Mouse (Mus musculus) heart, embryonic 11.5 days (tissue): ENCODE results near the gene Dennd5a. TPM values are rescaled to one million over a fixed set of nuclear protein-coding genes. Genes with fewer than 3 reads are reported as not detected.

Source experiments
- ATAC-seq: fragments of 200-750 bp; cut with Nextera tagmentation; replicated peaks from 2 replicates; pipeline ENCODE4 v1.8.0; 2017; ENCODE audit warnings: moderate library complexity; ENCODE audit not compliant: insufficient number of reproducible peaks, low FRiP score, low TSS enrichment
- H3K27ac ChIP-seq: fragments of 300-500 bp; sonication (generic); 2 replicates; pipeline ENCODE4 v1.5.1; 2014; ENCODE audit warnings: mild to moderate bottlenecking, low read depth, low read length
- H3K27me3 ChIP-seq: fragments of 300-500 bp; sonication (generic); 2 replicates; pipeline ENCODE4 v1.6.1; 2014; ENCODE audit warnings: mild to moderate bottlenecking, low read length, mixed read lengths; ENCODE audit not compliant: control insufficient read depth, insufficient read depth
- H3K36me3 ChIP-seq: fragments of 300-500 bp; sonication (generic); 2 replicates; pipeline ENCODE4 v1.6.1; 2014; ENCODE audit warnings: mild to moderate bottlenecking, low read length, moderate library complexity, mixed read lengths; ENCODE audit not compliant: control insufficient read depth, insufficient read depth
- H3K4me1 ChIP-seq: fragments of 300-500 bp; sonication (generic); 2 replicates; pipeline ENCODE4 v1.6.1; 2014; ENCODE audit warnings: low read length; ENCODE audit not compliant: control insufficient read depth, insufficient read depth
- H3K4me2 ChIP-seq: fragments of 300-500 bp; sonication (generic); 2 replicates; pipeline ENCODE4 v1.6.1; 2014; ENCODE audit warnings: mild to moderate bottlenecking, moderate library complexity
- H3K4me3 ChIP-seq: fragments of 300-500 bp; sonication (generic); 2 replicates; pipeline ENCODE4 v1.5.1; 2014; ENCODE audit warnings: low read depth, low read length
- H3K9ac ChIP-seq: fragments of 300-500 bp; sonication (generic); 2 replicates; pipeline ENCODE4 v1.6.1; 2014; ENCODE audit warnings: mild to moderate bottlenecking, low read depth, low read length, moderate library complexity
- H3K9me3 ChIP-seq: fragments of 300-500 bp; sonication (generic); replicated peaks from 2 replicates; pipeline ENCODE4 v1.6.1; 2016; ENCODE audit warnings: low read length; ENCODE audit not compliant: control insufficient read depth
- WGBS: fragments of 180-500 bp; shearing (Covaris S2); extraction: QIAGEN DNeasy Blood & Tissue Kit; methylation state at CpG from one replicate; pipeline ENCODE4 v1.1.7; 2014; ENCODE audit not compliant: insufficient replicate concordance; 5-methylcytosine and 5-hydroxymethylcytosine counted together
- polyA plus RNA-seq: library from polyadenylated mRNA; unstranded; fragments of >200 nt; fragmentation: Nextera tagmentation; extraction: Ambion mirVana; gene quantifications from 2 replicates; pipeline ENCODE4 v1.2.1, GENCODE M21; 2014

Gene Dennd5a
- polyA plus RNA-seq = 45.8 and 50.6 TPM in 2 replicates

GRCm38 (mm10) chr7:109959716-109960612, at the start of gene Dennd5a:
TSS of gene Dennd5a (minus strand) at chr7:109960470.
- Histone ChIP-seq H3K27ac (peak within 1 kb of the TSS; percentile 90), H3K27me3 (no peaks in the 10 kb centered on the region), H3K4me1 (peaks cover 20% of the 10 kb centered on the region), H3K4me2 (peak within 1 kb of the TSS; percentile 89), H3K9me3 (no peaks in the 10 kb centered on the region; the same call in 1 of the 2 replicates), H3K9ac (peak within 1 kb of the TSS; percentile 95), H3K4me3 (peak within 1 kb of the TSS; percentile 92), H3K36me3 (no peaks in the 10 kb centered on the region)
- ATAC-seq = peak; percentile 92
- under 1% methylated on average over 72 of the region's 107 CpGs for WGBS

GRCm38 (mm10) chr7:110009084-110009483, 48.8 kb upstream of the Dennd5a start:
- no peak overlapping the region for H3K4me3 ChIP-seq
- no peaks in the 10 kb centered on the region for H3K36me3 ChIP-seq
- 93% methylated on average over 6 of the region's 6 CpGs for WGBS
- H3K4me2 ChIP-seq = no peak overlapping the region
- ATAC-seq = no peak
- no peaks in the 10 kb centered on the region for H3K4me1 ChIP-seq
- no peaks in the 10 kb centered on the region for H3K9me3 ChIP-seq
- no peak overlapping the region for H3K27ac ChIP-seq
- H3K27me3 ChIP-seq = no peaks in the 10 kb centered on the region
- no peak overlapping the region for H3K9ac ChIP-seq

- H3K4me2 ChIP-seq = no peak overlapping the region
- no peak overlapping the region for H3K9ac ChIP-seq
- H3K27ac ChIP-seq = no peak overlapping the region
- WGBS = 73% methylated on average over 1 of the region's 1 CpGs
- no peak for ATAC-seq
- H3K27me3 ChIP-seq = no peaks in the 10 kb centered on the region
- H3K36me3 ChIP-seq = no peaks in the 10 kb centered on the region
- no peak overlapping the region for H3K4me3 ChIP-seq
- no peaks in the 10 kb centered on the region for H3K9me3 ChIP-seq
- no peaks in the 10 kb centered on the region for H3K4me1 ChIP-seq
These were observed 48.2 kb upstream of the Dennd5a start for GRCm38 (mm10) chr7:110008513-110008912.

GRCm38 (mm10) chr7:110006471-110007195, 46.4 kb upstream of the Dennd5a start:
- no peak for ATAC-seq
- Histone ChIP-seq H3K27me3 (no peaks in the 10 kb centered on the region), H3K36me3 (no peaks in the 10 kb centered on the region), H3K4me3 (no peak overlapping the region), H3K9me3 (no peaks in the 10 kb centered on the region), H3K4me2 (no peak overlapping the region), H3K27ac (no peak overlapping the region), H3K4me1 (peaks cover 4% of the 10 kb centered on the region; the same call in 1 of the 2 replicates), H3K9ac (no peak overlapping the region)
- 77% methylated on average over 5 of the region's 5 CpGs for WGBS

- H3K36me3 ChIP-seq = no peaks in the 10 kb centered on the region
- no peak overlapping the region for H3K4me3 ChIP-seq
- H3K4me2 ChIP-seq = no peak overlapping the region
- H3K27ac ChIP-seq = no peak overlapping the region
- H3K27me3 ChIP-seq = no peaks in the 10 kb centered on the region
- no peak for ATAC-seq
- H3K9me3 ChIP-seq = no peaks in the 10 kb centered on the region
- peaks cover 4% of the 10 kb centered on the region; the same call in 1 of the 2 replicates for H3K4me1 ChIP-seq
- H3K9ac ChIP-seq = no peak overlapping the region
These were observed 45.7 kb upstream of the Dennd5a start for GRCm38 (mm10) chr7:110005976-110006375.

- H3K9ac ChIP-seq = 0 out of 2 replicates have a peak overlapping the region, but pooled peaks have one; percentile 46
- no peaks in the 10 kb centered on the region for H3K36me3 ChIP-seq
- peaks cover 4% of the 10 kb centered on the region; the same call in 1 of the 2 replicates for H3K4me1 ChIP-seq
- peak; percentile 73 for ATAC-seq
- peak overlapping the region; percentile 3 for H3K4me3 ChIP-seq
- WGBS = 11% methylated on average over 20 of the region's 20 CpGs
- no peaks in the 10 kb centered on the region for H3K9me3 ChIP-seq
- H3K27ac ChIP-seq = no peak overlapping the region
- H3K27me3 ChIP-seq = no peaks in the 10 kb centered on the region
- H3K4me2 ChIP-seq = peak overlapping the region; percentile 54
These were observed 42.7 kb upstream of the Dennd5a start for GRCm38 (mm10) chr7:110002968-110003367.

- Histone ChIP-seq H3K27me3 (no peaks in the 10 kb centered on the region), H3K27ac (no peak overlapping the region), H3K4me1 (peaks cover 4% of the 10 kb centered on the region; the same call in 1 of the 2 replicates), H3K4me2 (no peak overlapping the region), H3K4me3 (no peak overlapping the region), H3K9ac (no peak overlapping the region), H3K36me3 (no peaks in the 10 kb centered on the region), H3K9me3 (no peaks in the 10 kb centered on the region)
- no peak for ATAC-seq
These were observed 41.8 kb upstream of the Dennd5a start for GRCm38 (mm10) chr7:110002092-110002491.

GRCm38 (mm10) chr7:109998388-109998787, 38.1 kb upstream of the Dennd5a start:
- 80% methylated on average over 4 of the region's 4 CpGs for WGBS
- peaks cover 9% of the 10 kb centered on the region; the same call in 1 of the 2 replicates for H3K4me1 ChIP-seq
- no peak for ATAC-seq
- no peaks in the 10 kb centered on the region for H3K27me3 ChIP-seq
- no peaks in the 10 kb centered on the region for H3K9me3 ChIP-seq
- no peak overlapping the region for H3K9ac ChIP-seq
- H3K4me3 ChIP-seq = no peak overlapping the region
- no peak overlapping the region for H3K27ac ChIP-seq
- H3K4me2 ChIP-seq = no peak overlapping the region
- no peaks in the 10 kb centered on the region for H3K36me3 ChIP-seq
